Mouse (Mus musculus) limb, embryonic 13.5 days (tissue): ENCODE results near the gene Ttc3. TPM values are rescaled to one million over a fixed set of nuclear protein-coding genes. Genes with fewer than 3 reads are reported as not detected.
"Not testable (repeated sequence)": the region's sequence is repeated elsewhere in the genome, so short reads cannot be mapped to it uniquely, and the experiment has no call there.

Source experiments
- ATAC-seq: fragments of 200-750 bp; cut with Nextera tagmentation; 2 replicates; pipeline ENCODE4 v1.8.0; 2017; ENCODE audit warnings: low read depth, moderate number of reproducible peaks, moderate TSS enrichment; ENCODE audit not compliant: low FRiP score
- H3K27ac ChIP-seq: fragments of 300-500 bp; sonication (generic); 2 replicates; pipeline ENCODE4 v1.5.1; 2015; ENCODE audit warnings: inconsistent platforms, mild to moderate bottlenecking, moderate library complexity
- H3K27me3 ChIP-seq: fragments of 300-500 bp; sonication (generic); 2 replicates; pipeline ENCODE4 v1.6.1; 2015; ENCODE audit warnings: mild to moderate bottlenecking, inconsistent platforms
- H3K36me3 ChIP-seq: fragments of 300-500 bp; sonication (generic); 2 replicates; pipeline ENCODE4 v1.6.1; 2015; ENCODE audit warnings: inconsistent platforms, mild to moderate bottlenecking, moderate library complexity
- H3K4me1 ChIP-seq: fragments of 300-500 bp; sonication (generic); 2 replicates; pipeline ENCODE4 v1.6.1; 2015; ENCODE audit warnings: inconsistent platforms
- H3K4me2 ChIP-seq: fragments of 300-500 bp; sonication (generic); replicated peaks from 2 replicates; pipeline ENCODE4 v1.6.1; 2015; ENCODE audit warnings: inconsistent platforms, mild to moderate bottlenecking, moderate library complexity
- H3K4me3 ChIP-seq: fragments of 300-500 bp; sonication (generic); 2 replicates; pipeline ENCODE4 v1.5.1; 2015; ENCODE audit warnings: moderate library complexity, mild to moderate bottlenecking, inconsistent platforms
- H3K9ac ChIP-seq: fragments of 300-500 bp; sonication (generic); 2 replicates; pipeline ENCODE4 v1.6.1; 2015; ENCODE audit warnings: mild to moderate bottlenecking, inconsistent platforms
- H3K9me3 ChIP-seq: fragments of 300-500 bp; sonication (generic); 2 replicates; pipeline ENCODE4 v1.6.1; 2016; ENCODE audit warnings: inconsistent platforms
- WGBS: fragments of 180-500 bp; shearing (Covaris S2); methylation state at CpG from one replicate; pipeline ENCODE4 v1.1.7; 2015; 5-methylcytosine and 5-hydroxymethylcytosine counted together
- polyA plus RNA-seq: library from polyadenylated mRNA; unstranded; fragments of >200 nt; fragmentation: Nextera tagmentation; extraction: Ambion mirVana; gene quantifications from 2 replicates; pipeline ENCODE4 v1.2.1, GENCODE M21; 2015

Gene Ttc3
- polyA plus RNA-seq, 1 experiment from 2014 or later, result 332 TPM

DNA sequence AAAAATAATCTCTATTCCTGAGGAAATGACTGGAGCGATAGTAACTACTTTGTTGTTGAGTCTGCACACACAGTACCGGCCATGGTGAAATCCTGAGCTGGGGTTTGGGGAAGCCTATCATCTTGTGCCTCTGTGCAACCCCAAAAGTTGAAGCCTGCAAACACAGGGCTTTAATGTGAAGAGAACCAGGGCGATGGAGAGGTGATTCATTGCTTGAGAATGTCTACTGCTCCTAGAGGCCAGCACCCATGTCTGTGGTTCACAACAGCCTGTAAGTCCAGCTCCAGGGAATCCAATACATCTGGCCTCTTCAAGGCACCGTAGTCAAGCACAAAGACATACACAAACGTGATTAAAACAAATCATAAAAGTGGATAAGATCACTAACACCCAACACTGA, 116.9 kb downstream of the Ttc3 start:
- H3K27ac ChIP-seq, result no peak overlapping the region
- no peaks in the 10 kb centered on the region for H3K4me1 ChIP-seq
- H3K27me3 ChIP-seq, result no peaks in the 10 kb centered on the region
- 77% methylated on average over 5 of the region's 5 CpGs for WGBS
- no peak overlapping the region for H3K4me2 ChIP-seq
- no peak overlapping the region for H3K4me3 ChIP-seq
- H3K36me3 ChIP-seq, result no peaks in the 10 kb centered on the region
- no peaks in the 10 kb centered on the region for H3K9me3 ChIP-seq
- no peak for ATAC-seq
- no peak overlapping the region for H3K9ac ChIP-seq

DNA sequence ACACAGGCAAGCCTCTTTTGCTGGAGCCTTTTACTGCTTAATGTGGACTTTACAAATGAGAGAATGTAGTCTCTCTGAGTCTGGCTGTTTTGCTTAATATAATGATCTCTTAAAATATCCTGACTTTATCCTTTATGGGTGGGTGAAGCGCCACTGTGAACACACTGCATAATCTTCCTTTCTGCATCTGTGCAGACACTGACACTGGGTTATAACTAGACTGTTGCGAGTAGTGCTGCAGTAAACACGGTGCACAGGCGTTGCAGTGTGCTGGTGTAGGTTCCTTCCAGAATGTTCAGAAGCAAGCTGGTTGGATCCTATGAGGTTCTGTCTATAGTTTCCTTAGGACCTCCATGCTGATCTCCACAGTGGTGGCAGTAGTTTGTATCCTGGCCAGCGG, 118.9 kb downstream of the Ttc3 start:
- WGBS, result 89% methylated on average over 5 of the region's 5 CpGs
- Histone ChIP-seq H3K4me3 (no peak overlapping the region), H3K27me3 (no peaks in the 10 kb centered on the region), H3K36me3 (no peaks in the 10 kb centered on the region), H3K27ac (no peak overlapping the region), H3K9ac (no peak overlapping the region), H3K4me2 (no peak overlapping the region), H3K9me3 (no peaks in the 10 kb centered on the region), H3K4me1 (no peaks in the 10 kb centered on the region)
- ATAC-seq, result no peak

DNA sequence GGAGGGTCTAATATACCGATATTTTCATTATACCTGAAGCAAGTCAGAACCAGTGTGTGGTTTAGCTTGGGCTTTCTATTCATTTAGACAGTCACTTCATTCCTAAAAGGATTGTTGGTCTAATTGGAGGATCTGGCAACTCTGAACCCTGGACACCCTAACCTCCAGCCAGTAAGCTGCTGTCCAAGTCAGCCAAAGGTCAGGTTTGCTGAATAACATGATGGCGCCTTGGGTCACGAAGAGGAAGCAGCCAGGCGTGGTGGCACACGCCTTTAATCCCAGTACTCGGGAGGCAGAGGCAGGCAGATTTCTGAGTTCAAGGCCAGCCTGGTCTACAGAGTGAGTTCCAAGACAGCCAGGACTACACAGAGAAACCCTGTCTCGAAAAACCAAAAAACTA, 126.8 kb downstream of the Ttc3 start:
- H3K4me1 ChIP-seq, H3K27me3 ChIP-seq, H3K4me3 ChIP-seq, H3K9ac ChIP-seq, ATAC-seq, H3K9me3 ChIP-seq, H3K4me2 ChIP-seq, H3K27ac ChIP-seq: not testable (repeated sequence)
- peaks cover 70% of the 10 kb centered on the region for H3K36me3 ChIP-seq
- WGBS, result 94% methylated on average over 7 of the region's 7 CpGs

DNA sequence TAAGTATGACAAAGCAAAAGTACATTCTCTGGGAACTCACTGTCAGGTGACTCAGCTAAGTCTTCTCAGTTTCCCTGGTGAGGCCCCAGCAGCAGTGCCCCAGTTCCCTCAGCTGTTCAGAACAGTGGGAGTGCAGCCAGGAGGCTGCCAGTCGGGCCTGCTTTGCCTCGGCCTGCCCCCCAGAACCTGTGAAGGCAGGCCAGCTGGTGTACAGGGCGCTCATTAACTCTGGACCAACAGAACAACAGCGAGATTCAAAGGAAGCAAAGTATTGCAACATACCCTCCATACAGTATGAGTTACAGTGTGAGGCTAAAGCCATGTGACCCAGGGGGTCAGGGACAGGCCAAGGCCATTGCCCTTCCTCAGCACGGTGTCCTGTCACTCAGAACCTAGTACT, 127.5 kb downstream of the Ttc3 start:
- ATAC-seq, result no peak
- Histone ChIP-seq H3K4me3 (no peak overlapping the region), H3K9me3 (no peaks in the 10 kb centered on the region), H3K27me3 (no peaks in the 10 kb centered on the region), H3K4me1 (no peaks in the 10 kb centered on the region), H3K27ac (no peak overlapping the region), H3K4me2 (no peak overlapping the region), H3K9ac (no peak overlapping the region), H3K36me3 (peaks cover 78% of the 10 kb centered on the region)
- WGBS, result 76% methylated on average over 5 of the region's 5 CpGs

DNA sequence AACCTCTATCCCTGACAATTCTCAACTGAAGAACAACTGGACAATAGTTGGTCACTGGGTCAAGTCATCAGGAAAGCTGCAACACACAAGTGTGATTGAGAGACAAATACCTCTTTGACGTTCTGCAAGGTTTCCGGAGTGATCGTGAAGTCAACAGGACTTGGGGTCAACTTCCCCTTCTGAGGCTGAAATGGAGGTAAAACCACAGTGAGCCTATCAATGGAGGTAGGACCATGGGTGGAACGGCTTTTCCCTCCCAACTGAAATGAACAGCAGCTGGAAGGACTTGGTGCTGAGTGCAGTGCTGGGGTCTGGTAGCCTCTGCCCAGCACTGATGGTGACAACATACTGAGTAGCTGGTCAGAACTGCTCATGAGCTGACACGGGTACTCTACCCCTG, 133.8 kb downstream of the Ttc3 start:
- H3K9ac ChIP-seq, result no peak overlapping the region
- H3K27ac ChIP-seq, result no peak overlapping the region
- no peak overlapping the region for H3K4me3 ChIP-seq
- H3K9me3 ChIP-seq, result no peaks in the 10 kb centered on the region
- H3K36me3 ChIP-seq, result peaks cover 84% of the 10 kb centered on the region
- no peaks in the 10 kb centered on the region for H3K27me3 ChIP-seq
- WGBS, result 94% methylated on average over 5 of the region's 5 CpGs
- H3K4me2 ChIP-seq, result no peak overlapping the region
- no peak for ATAC-seq
- no peaks in the 10 kb centered on the region for H3K4me1 ChIP-seq

DNA sequence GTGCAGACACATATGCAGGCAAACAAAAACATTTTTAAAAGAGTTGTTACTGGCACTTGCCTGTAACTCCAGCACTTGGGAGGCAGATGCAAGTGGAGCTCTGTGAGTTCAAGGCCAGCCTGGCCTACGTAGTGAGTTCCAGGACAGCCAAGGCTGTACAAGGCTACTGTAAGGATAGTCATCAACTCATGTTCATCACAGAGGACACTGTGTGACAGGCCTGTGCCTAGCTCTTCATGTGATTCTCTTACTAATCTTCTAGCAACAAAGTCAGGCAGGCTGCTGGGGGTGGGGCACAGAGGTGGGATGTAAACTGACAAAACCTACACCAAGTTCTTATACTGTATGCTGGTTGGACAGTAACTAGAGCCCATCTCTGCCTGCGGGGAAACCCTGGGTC, 136.7 kb downstream of the Ttc3 start:
- Histone ChIP-seq H3K4me1 (0 out of 2 replicates have a peak, but pooled peaks cover 5% of the 10 kb centered on the region), H3K9me3 (no peaks in the 10 kb centered on the region), H3K27me3 (no peaks in the 10 kb centered on the region), H3K9ac (no peak overlapping the region), H3K4me3 (no peak overlapping the region), H3K4me2 (no peak overlapping the region), H3K36me3 (peaks cover 83% of the 10 kb centered on the region), H3K27ac (no peak overlapping the region)
- no peak for ATAC-seq
- WGBS, result 93% methylated on average over 2 of the region's 2 CpGs

DNA sequence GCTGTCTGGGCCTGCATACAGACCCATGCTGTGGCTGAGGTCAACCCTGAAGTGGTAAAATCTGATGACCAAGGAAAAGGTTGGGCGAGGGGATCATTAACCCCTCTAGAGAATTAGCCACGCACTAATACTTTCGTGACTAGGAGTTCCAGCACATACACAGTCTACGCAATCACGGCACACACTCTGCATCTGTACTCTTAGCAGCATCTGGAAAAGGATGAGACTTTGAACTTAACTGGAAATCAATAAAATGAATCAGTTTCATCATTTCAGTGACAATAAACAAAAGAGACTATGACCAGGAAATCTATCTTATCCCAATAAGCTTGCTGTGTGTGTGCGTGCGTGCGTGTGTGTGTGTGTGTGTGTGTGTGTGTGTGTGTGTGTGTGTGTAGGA, 138.4 kb downstream of the Ttc3 start:
- no peak overlapping the region for H3K4me2 ChIP-seq
- no peak overlapping the region for H3K9ac ChIP-seq
- ATAC-seq, result no peak
- 0 out of 2 replicates have a peak, but pooled peaks cover 5% of the 10 kb centered on the region for H3K4me1 ChIP-seq
- H3K4me3 ChIP-seq, result no peak overlapping the region
- no peak overlapping the region for H3K27ac ChIP-seq
- H3K9me3 ChIP-seq, result no peaks in the 10 kb centered on the region
- H3K27me3 ChIP-seq, result no peaks in the 10 kb centered on the region
- WGBS, result 85% methylated on average over 8 of the region's 8 CpGs
- peaks cover 72% of the 10 kb centered on the region for H3K36me3 ChIP-seq

DNA sequence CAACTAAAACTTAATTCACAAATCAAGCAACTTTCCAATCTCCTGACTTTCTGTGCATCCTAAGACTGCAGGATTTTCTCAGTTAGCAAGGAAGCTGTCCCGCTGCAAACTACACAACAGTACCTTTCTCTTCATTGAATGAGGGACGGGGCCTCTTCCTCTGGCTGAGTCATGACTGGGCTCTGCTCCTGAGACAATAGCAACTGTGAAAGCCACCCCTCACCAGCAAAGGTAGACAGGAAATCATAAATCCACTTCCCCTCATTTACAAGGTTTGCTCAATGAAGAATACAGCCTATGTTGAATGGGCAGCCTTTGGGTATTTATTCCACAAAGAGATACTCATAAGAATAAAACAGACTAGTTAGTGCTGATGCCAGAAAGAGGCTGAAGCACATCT, 139.6 kb downstream of the Ttc3 start:
- WGBS, result 79% methylated on average over 2 of the region's 2 CpGs
- H3K4me1 ChIP-seq, result 0 out of 2 replicates have a peak, but pooled peaks cover 5% of the 10 kb centered on the region
- no peaks in the 10 kb centered on the region for H3K9me3 ChIP-seq
- H3K9ac ChIP-seq, result no peak overlapping the region
- no peak for ATAC-seq
- peaks cover 60% of the 10 kb centered on the region for H3K36me3 ChIP-seq
- no peak overlapping the region for H3K4me3 ChIP-seq
- H3K27ac ChIP-seq, result no peak overlapping the region
- H3K4me2 ChIP-seq, result no peak overlapping the region
- H3K27me3 ChIP-seq, result no peaks in the 10 kb centered on the region

DNA sequence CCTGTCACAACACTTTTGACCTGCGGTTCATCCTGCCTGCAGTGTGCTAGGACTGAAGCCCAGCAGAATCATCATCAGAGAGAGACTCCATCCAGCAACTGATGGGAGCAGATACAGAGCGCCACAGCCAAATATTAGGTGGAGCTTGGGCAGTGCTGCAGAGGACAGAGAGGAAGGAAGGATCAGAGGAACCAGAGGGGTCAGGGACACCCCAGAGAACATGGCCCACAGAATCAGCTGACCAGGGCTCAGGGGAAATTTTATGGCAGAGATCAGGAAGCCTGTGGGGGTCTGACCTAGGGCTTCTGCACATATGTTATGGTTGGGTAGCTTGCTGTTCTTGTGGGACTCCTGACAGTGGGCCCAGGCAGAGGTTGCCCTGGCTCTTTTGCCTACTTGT, 147.2 kb downstream of the Ttc3 start:
- Histone ChIP-seq H3K27ac (no peak overlapping the region), H3K4me1 (peaks cover 6% of the 10 kb centered on the region), H3K4me3 (no peak overlapping the region), H3K4me2 (no peak overlapping the region), H3K36me3 (peaks cover 7% of the 10 kb centered on the region), H3K9ac (no peak overlapping the region), H3K27me3 (no peaks in the 10 kb centered on the region), H3K9me3 (no peaks in the 10 kb centered on the region)
- no peak for ATAC-seq
- 95% methylated on average over 2 of the region's 2 CpGs for WGBS

Other genes with a start within 250 kb of the Ttc3 start
- gene Hlcs, start 57.0 kb upstream of the Ttc3 start, polyA plus RNA-seq, result 8.8 and 9.8 TPM in 2 replicates
- gene Ripply3, start 42.2 kb upstream of the Ttc3 start, polyA plus RNA-seq, result 3.1 and 3.2 TPM in 2 replicates
- gene Pigp, start 1.2 kb downstream of the Ttc3 start, polyA plus RNA-seq, result 105 and 110 TPM in 2 replicates
- 55.2 and 60.2 TPM in 2 replicates for gene Vps26c, start 156.2 kb downstream of the Ttc3 start, polyA plus RNA-seq
- gene Dyrk1a, start 199.4 kb downstream of the Ttc3 start, polyA plus RNA-seq, result 10.3 and 11.5 TPM in 2 replicates